Mouse (Mus musculus): ENCODE data around the gene Olfr828. TPM values are rescaled to one million over a fixed set of nuclear protein-coding genes. Genes with fewer than 3 reads are reported as not detected.

The Olfr828 gene
- not detected in 2 replicates for polyA plus RNA-seq (2012; rRNA removed)

GRCm38 (mm10) chr9:18819426-18819825, at the start of gene Olfr828:
Olfr828 (minus strand) TSS chr9:18819526.

DNA sequence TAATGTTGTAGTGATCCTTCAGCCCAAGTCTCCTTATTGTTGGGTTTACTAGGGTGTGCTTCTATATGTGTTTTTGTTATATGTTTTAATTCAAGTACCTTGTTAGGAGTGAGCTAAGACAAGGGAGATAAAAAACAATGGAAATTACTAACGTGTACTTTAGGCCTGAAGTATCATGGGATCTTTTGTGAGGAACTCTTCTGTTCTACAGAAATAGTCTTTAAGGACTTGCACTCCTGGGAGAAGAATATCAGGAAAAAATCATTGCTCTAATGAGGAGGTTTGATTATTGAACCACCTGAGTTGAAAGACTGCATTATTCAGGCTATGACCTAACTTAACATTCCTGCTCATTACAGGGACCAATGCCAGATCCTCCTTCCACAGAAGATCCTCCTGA, 35.3 kb upstream of the Olfr828 start, which contains the start of gene Olfr829:
TSS of gene Olfr829 (plus strand) at position 301 of the 400 bp plus-strand sequence.

Other genes with a start within 250 kb of the Olfr828 start
- gene Muc16, start 145.0 kb downstream of the Olfr828 start, polyA plus RNA-seq (2012; rRNA removed) = 3.9 TPM in 1 of 2 replicates, not detected in the other
- gene Olfr24, start 55.5 kb downstream of the Olfr828 start, polyA plus RNA-seq (2012; rRNA removed) = 0.04 TPM in 1 of 2 replicates, not detected in the other
- not detected in 2 replicates for gene Olfr829, start 35.4 kb upstream of the Olfr828 start, polyA plus RNA-seq (2012; rRNA removed)
- not detected in 2 replicates for gene Olfr830, start 55.2 kb upstream of the Olfr828 start, polyA plus RNA-seq (2012; rRNA removed)
- gene Olfr832, start 117.6 kb upstream of the Olfr828 start, polyA plus RNA-seq (2012; rRNA removed) = not detected in 2 replicates
- gene Olfr834, start 168.5 kb upstream of the Olfr828 start, polyA plus RNA-seq (2012; rRNA removed) = not detected in 2 replicates
- gene Olfr835, start 213.2 kb upstream of the Olfr828 start, polyA plus RNA-seq (2012; rRNA removed) = not detected in 2 replicates

All from central nervous system, embryonic 18 days (tissue).